Mouse (Mus musculus) erythroblast, adult 5-6 weeks (primary cell): ENCODE measurements around the gene Ehmt2. TPM values are rescaled to one million over a fixed set of nuclear protein-coding genes. Genes with fewer than 3 reads are reported as not detected.
A peak's percentile ranks its signal among the peaks of the same experiment; 100 is the strongest.
"Not testable (repeated sequence)": the region's sequence is repeated elsewhere in the genome, so short reads cannot be mapped to it uniquely, and the experiment has no call there.

Experiments
- ATAC-seq: replicated peaks from 2 replicates; pipeline ENCODE4 v1.8.0; 2016; ENCODE audit warnings: moderate number of reproducible peaks, mild to moderate bottlenecking, moderate TSS enrichment, inconsistent platforms; ENCODE audit not compliant: poor library complexity, low FRiP score, severe bottlenecking
- total RNA-seq, 2 experiments: library from RNA; stranded (forward) in 1 of 2; stranded (reverse) in 1 of 2; fragments of 150-400 nt in 1 of 2; fragments of 200-764, 138-1000 nt in 1 of 2; gene quantifications; 2 replicates each; pipeline versions ENCODE4 v1.2.3 to v1.2.4; 2015 to 2017; ENCODE audit warnings: low replicate concordance in 2 of 2

Gene Ehmt2
- total RNA-seq, 2 experiments from 2014 or later: 18.8 TPM

GRCm38 (mm10) chr17:34950514-34951455 lies 52.5 kb downstream of the Ehmt2 start:
- ATAC-seq: no peak

- ATAC-seq: peak; percentile 28
These were observed 53.5 kb downstream of the Ehmt2 start for GRCm38 (mm10) chr17:34951636-34952377.

GRCm38 (mm10) chr17:34952378-34953040 lies 54.2 kb downstream of the Ehmt2 start:
- peak; percentile 86 for ATAC-seq

- ATAC-seq: no peak
These were observed 55.0 kb downstream of the Ehmt2 start for GRCm38 (mm10) chr17:34953258-34953657.

- ATAC-seq: no peak
These were observed 55.6 kb downstream of the Ehmt2 start for GRCm38 (mm10) chr17:34953904-34954303.

GRCm38 (mm10) chr17:34954831-34955230 lies 56.6 kb downstream of the Ehmt2 start:
- ATAC-seq: no peak

- no peak for ATAC-seq
These were observed 57.6 kb downstream of the Ehmt2 start for GRCm38 (mm10) chr17:34955884-34956283.

- ATAC-seq: no peak
These were observed 58.1 kb downstream of the Ehmt2 start for GRCm38 (mm10) chr17:34956340-34956739.

GRCm38 (mm10) chr17:34957291-34957690 lies 59.0 kb downstream of the Ehmt2 start:
- not testable (repeated sequence) for ATAC-seq

- ATAC-seq: not testable (repeated sequence)
These were observed 59.7 kb downstream of the Ehmt2 start for GRCm38 (mm10) chr17:34957966-34958365.

GRCm38 (mm10) chr17:34958734-34959129 lies 60.5 kb downstream of the Ehmt2 start:
- peak; percentile 42 for ATAC-seq

GRCm38 (mm10) chr17:34959130-34959778 lies 61.0 kb downstream of the Ehmt2 start, which contains the start of gene Hspa1b:
Gene Hspa1b (minus strand): TSS chr17:34959238.
- peak; percentile 97 for ATAC-seq

GRCm38 (mm10) chr17:34959881-34960515 lies 61.7 kb downstream of the Ehmt2 start:
- no peak for ATAC-seq

- no peak for ATAC-seq
These were observed 62.6 kb downstream of the Ehmt2 start for GRCm38 (mm10) chr17:34960702-34961493.

- ATAC-seq: no peak
These were observed 63.9 kb downstream of the Ehmt2 start for GRCm38 (mm10) chr17:34962125-34962524.

- no peak for ATAC-seq
These were observed 64.6 kb downstream of the Ehmt2 start for GRCm38 (mm10) chr17:34962841-34963240.
